Mouse (Mus musculus) WW6 (cell line): ENCODE results near the gene Ttc3.
"Not testable (repeated sequence)": the region's sequence is repeated elsewhere in the genome, so short reads cannot be mapped to it uniquely, and the experiment has no call there.

Source experiments
- DNase-seq: peaks from one replicate; pipeline ENCODE4 v3.0.0-alpha.2; 2013; ENCODE audit warnings: low read depth, low spot score

The Ttc3 gene

GRCm38 (mm10) chr16:94370173-94370914 lies at the start of gene Ttc3:
Ttc3 (plus strand) TSS chr16:94370618.
- peak; percentile 87 for DNase-seq

- no peak for DNase-seq
Observed at GRCm38 (mm10) chr16:94323681-94324080, 46.7 kb upstream of the Ttc3 start.

- no peak for DNase-seq
Observed at GRCm38 (mm10) chr16:94326008-94326407, 44.4 kb upstream of the Ttc3 start.

DNA sequence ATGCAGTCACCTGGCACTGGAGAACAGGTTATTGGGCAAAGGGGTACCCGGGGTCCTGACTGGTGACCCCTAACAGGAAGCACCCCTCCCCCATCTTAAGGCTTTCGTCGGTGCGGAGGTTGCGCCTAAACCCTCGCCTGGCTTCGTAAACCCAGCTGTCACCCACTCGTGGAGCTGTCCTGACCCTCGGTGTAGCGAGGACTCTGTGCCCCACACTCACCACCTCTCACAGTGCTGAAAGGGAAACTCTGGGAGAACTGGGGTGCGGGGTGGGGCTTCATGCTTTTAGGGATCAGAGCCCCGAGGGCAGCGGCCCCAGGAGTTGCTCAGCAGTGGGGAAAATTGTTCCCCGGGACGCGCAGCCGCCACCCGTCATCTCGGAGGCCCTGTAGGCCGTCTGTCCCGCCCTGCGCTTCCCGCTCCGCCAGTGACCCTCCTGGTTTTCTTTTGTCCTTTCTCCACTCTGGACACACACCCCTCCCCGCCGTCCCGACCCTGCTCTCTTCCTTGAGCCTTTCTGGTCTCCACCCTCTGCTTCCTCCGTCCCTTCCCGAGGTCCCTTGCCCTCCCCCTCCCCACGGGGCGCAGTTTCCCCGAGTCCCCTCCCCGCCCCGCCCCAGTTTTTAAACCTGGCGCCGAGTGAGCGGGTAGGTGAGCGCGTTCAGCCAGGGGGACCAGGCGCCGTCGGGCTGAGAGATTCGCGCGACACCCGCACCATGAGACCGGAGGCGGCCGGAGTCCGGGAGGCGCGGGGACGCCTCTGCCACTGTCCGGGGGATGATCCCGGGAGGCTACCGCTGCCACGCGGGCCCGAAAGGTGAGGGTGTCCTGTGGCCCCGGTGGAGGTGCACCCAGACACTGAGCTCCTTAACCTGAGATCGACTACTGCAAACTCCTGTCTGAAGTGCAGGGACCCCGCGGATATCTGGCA lies 42.4 kb upstream of the Ttc3 start, which contains the start of gene Ripply3:
Gene Ripply3, plus strand, starts transcription at position 640 of the 931 bp plus-strand sequence.
- DNase-seq: peak; percentile 20

GRCm38 (mm10) chr16:94328881-94329867 lies 41.2 kb upstream of the Ttc3 start:
- DNase-seq: no peak

DNA sequence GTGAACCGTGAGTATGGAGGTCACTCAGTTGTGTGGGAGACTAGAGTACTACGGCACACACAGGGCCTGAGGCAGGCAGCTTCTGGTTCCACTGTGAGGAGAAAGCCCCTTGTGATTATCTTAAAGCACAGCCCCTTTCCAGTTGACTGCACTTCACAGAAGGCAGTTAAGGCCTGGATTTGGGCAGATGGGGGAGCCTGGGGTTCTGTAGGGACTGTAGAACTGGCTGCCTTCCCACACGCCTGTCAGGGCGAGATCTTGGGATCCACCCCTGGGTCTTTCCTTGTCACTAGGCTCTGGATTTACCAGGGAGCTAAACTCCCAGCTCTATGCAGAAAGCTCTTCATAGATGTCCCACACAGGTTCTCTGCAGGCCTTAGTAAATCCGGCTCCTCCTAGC lies 40.0 kb upstream of the Ttc3 start:
- DNase-seq: no peak

DNA sequence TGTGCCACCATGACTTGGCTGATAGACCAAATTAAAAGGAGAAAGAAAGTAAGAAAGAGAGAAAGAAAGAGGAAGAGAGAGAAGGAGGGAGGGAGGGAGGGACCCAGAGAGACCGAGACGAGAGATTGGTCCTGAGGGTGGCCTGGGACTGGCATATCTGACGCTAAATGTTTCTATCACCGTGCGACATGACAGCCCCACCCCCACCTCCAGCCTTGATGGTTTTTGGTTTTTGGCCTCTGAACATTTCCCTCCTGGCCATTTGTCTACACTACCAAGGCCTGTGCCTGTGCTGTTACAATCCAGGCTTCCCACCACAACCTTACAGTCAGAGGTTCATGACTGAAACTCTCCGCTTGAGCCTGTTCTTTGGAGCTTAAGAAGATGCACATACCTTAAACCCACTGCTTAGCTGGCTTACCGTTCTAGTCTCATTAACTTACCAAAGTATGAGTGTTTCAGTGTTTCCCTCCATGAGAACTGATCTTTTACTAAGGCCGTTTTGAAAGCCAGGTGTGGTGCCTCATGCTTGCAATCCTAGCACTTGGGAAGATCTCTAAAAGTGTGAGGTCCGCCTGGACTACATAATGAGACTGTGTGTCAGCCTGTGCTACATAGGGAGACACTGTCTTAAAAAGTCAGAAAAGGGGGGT lies 39.1 kb upstream of the Ttc3 start:
- no peak for DNase-seq

- peak; percentile 53 for DNase-seq
Observed at GRCm38 (mm10) chr16:94331886-94332252, 38.5 kb upstream of the Ttc3 start.

DNA sequence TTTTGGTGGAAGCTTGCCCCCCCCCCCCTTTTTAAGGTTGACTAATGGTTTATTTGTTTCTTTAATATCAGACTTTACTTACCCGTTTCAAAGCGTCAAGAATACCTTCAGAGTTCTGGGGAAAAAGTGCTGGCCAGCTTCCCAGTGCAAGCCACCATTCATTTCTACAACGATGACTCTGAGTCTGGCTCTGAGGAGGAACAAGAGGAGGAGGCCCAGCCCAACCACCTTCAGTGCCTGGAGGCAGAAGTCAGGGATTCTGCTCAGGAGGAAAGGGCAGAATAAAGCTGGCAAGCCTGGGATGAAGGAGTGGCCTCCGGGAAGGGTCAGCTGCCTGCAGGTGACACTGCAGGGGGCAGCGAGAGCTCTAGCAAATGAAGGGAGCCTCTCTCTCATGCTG lies 34.8 kb upstream of the Ttc3 start:
- DNase-seq: no peak

- not testable (repeated sequence) for DNase-seq
Observed at GRCm38 (mm10) chr16:94339164-94340160, 31.0 kb upstream of the Ttc3 start.

- no peak for DNase-seq
Observed at GRCm38 (mm10) chr16:94345733-94346132, 24.7 kb upstream of the Ttc3 start.

DNA sequence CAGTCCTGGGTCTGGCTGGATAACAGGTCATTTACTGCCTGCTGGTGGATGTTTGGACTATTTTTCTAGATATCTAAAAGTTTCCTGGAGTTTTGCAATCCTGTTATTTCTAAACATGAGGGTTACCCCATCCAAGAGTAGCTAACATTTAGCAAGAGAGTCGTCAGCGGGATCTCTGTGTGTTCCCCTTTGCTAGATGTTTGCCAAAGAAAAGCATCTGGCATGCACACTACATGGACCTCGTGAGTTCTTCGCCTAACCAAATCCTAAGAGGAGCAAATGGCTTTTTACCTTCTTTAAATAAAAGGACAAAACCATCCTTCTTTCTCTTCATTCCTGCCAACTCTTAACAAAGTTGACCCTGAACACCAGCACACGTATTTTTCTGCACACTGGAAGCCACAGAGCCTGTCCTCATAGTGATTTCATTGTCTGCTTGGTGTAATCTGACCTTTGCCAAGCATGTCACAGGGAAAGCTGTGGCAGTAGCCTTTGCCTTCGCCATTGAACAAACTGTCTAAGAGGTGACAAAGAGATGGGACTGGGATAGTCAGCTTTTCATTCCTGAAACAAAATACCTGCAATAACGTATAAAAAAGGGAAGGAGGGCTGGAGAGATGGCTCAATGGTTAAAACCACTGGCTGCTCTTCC lies 23.2 kb upstream of the Ttc3 start:
- no peak for DNase-seq

- no peak for DNase-seq
Observed at GRCm38 (mm10) chr16:94348779-94349178, 21.6 kb upstream of the Ttc3 start.

- DNase-seq: no peak
Observed at GRCm38 (mm10) chr16:94349588-94350286, 20.7 kb upstream of the Ttc3 start.

DNA sequence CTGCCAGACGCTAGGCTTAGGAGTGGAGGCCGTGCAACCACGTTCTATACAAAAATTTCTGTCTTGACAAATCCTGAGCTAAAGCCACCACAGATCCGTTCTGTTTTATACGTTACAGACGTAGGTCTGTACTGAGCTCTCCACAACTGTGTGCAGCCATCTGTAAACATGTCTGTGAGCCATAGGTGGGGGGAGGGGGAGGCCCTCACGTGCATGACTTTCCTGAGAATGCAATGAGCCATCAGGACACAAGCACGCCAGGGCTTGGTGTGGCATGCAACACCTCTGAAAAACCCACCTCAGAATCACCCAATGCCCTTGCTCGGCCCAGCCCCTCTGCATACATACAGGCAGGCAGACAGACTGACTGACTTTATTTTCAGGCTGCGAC lies 20.1 kb upstream of the Ttc3 start:
- DNase-seq: no peak

DNA sequence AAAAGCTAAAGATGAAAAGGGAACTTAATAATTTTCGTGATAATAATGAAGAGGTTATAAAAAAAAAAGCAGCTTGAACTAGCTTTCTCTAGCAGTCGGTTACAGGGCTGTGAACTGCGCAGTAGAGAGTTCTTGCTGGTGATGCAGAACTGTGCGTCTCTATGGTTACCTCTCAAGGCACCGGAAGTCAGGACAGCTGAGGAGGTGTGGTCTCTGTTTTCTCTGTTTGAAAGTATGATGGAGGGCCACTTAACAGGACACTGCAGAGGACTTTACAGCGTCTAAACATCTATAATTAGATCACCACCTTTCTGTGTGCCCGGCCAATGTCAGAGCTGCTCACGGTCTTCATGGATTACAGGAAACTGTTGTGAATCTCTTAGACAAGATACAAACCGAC lies 16.0 kb upstream of the Ttc3 start:
- DNase-seq: no peak

- no peak for DNase-seq
Observed at GRCm38 (mm10) chr16:94356046-94356445, 14.4 kb upstream of the Ttc3 start.

GRCm38 (mm10) chr16:94356776-94357494 lies 13.5 kb upstream of the Ttc3 start:
- no peak for DNase-seq
